Mouse (Mus musculus) neural tube, embryonic 13.5 days (tissue): ENCODE results near the gene Selenot. TPM values are rescaled to one million over a fixed set of nuclear protein-coding genes. Genes with fewer than 3 reads are reported as not detected.
"Not testable (repeated sequence)": the region's sequence is repeated elsewhere in the genome, so short reads cannot be mapped to it uniquely, and the experiment has no call there.

Source experiments
- ATAC-seq: fragments of 200-750 bp; cut with Nextera tagmentation; 2 replicates; pipeline ENCODE4 v1.8.0; 2017; ENCODE audit warnings: low read depth, mild to moderate bottlenecking, moderate TSS enrichment, moderate library complexity
- H3K27ac ChIP-seq: fragments of 300-500 bp; sonication (generic); replicated peaks from 2 replicates; pipeline ENCODE4 v1.5.1; 2015; ENCODE audit warnings: moderate library complexity, mild to moderate bottlenecking, inconsistent platforms
- H3K27me3 ChIP-seq: fragments of 300-500 bp; sonication (generic); 2 replicates; pipeline ENCODE4 v1.6.1; 2015; ENCODE audit warnings: mild to moderate bottlenecking, inconsistent platforms
- H3K36me3 ChIP-seq: fragments of 300-500 bp; sonication (generic); 2 replicates; pipeline ENCODE4 v1.6.1; 2015; ENCODE audit warnings: mild to moderate bottlenecking, inconsistent platforms
- H3K4me1 ChIP-seq: fragments of 300-500 bp; sonication (generic); replicated peaks from 2 replicates; pipeline ENCODE4 v1.6.1; 2015; ENCODE audit warnings: inconsistent platforms
- H3K4me2 ChIP-seq: fragments of 300-500 bp; sonication (generic); 2 replicates; pipeline ENCODE4 v1.6.1; 2015; ENCODE audit warnings: inconsistent platforms, mild to moderate bottlenecking, moderate library complexity
- H3K4me3 ChIP-seq: fragments of 300-500 bp; sonication (generic); 2 replicates; pipeline ENCODE4 v1.5.1; 2015; ENCODE audit warnings: mild to moderate bottlenecking, inconsistent platforms
- H3K9ac ChIP-seq: fragments of 300-500 bp; sonication (generic); 2 replicates; pipeline ENCODE4 v1.6.1; 2015; ENCODE audit warnings: moderate library complexity, mild to moderate bottlenecking, inconsistent platforms
- H3K9me3 ChIP-seq: fragments of 300-500 bp; sonication (generic); 2 replicates; pipeline ENCODE4 v1.6.1; 2016; ENCODE audit warnings: inconsistent platforms
- WGBS: fragments of 180-500 bp; shearing (Covaris S2); methylation state at CpG from one replicate; pipeline ENCODE4 v1.1.7; 2015; 5-methylcytosine and 5-hydroxymethylcytosine counted together
- polyA plus RNA-seq: library from polyadenylated mRNA; unstranded; fragments of >200 nt; fragmentation: Nextera tagmentation; extraction: Ambion mirVana; gene quantifications from 2 replicates; pipeline ENCODE4 v1.2.1, GENCODE M21; 2015

The Selenot gene
- polyA plus RNA-seq, 1 experiment from 2014 or later: 21.5 TPM

DNA sequence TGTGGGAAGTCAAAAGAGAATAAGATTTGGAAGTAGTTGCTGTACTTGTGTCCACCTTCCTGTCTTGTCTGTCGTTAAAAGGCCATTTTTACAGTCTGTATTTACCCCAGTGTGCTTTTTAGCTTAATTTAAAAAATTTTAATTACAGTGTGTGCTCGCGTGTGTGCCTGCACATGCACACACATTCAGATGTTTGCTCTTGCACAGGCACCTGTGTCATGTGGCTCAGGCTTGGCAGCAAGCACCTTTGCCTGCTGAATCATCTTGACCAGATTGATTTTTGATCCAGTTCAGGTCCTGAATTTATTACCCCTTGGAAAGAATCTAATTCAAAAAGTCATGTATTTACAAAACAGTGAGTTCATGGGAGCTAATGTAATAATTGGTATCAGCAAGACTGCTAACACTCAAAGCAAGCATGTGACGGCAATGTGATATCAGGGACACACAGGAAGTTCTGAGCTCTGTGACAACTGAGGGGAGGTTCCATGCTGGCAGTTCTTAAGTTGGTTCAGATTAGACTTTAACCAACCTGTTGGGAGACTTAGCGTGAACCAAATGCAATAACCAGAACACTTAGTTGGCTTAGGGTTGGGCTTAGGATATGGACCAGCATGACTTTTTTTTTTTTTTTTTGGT, 6.5 kb downstream of the Selenot start:
- 86% methylated on average over 5 of the region's 5 CpGs for WGBS
- Histone ChIP-seq H3K27ac (no peak overlapping the region), H3K4me1 (peaks cover 31% of the 10 kb centered on the region), H3K27me3 (no peaks in the 10 kb centered on the region), H3K4me2 (no peak overlapping the region), H3K4me3 (no peak overlapping the region), H3K9ac (no peak overlapping the region), H3K36me3 (peaks cover 28% of the 10 kb centered on the region), H3K9me3 (no peaks in the 10 kb centered on the region)
- no peak for ATAC-seq

DNA sequence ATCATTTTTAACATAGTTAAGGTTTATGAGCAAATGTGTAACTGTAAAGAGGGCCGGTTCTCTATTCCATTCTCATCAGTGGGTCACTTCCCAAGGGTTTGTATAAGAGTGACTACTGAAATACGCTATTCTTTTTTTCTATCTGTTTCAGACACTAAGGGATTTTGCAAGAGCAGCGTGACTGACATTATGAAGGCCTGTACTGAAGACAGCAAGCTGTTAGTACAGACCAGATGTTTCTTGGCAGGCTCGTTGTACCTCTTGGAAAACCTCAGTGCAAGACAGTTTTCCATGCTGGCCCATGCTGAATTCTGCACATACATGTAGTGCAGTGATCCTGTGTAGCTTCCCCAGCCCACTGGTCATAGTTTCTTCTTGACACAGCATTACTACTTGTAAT, 14.1 kb downstream of the Selenot start:
- not testable (repeated sequence) for H3K27me3 ChIP-seq, H3K4me1 ChIP-seq, H3K4me3 ChIP-seq, H3K27ac ChIP-seq, H3K9me3 ChIP-seq, H3K4me2 ChIP-seq, ATAC-seq, H3K9ac ChIP-seq
- WGBS: 93% methylated on average over 4 of the region's 4 CpGs
- peaks cover 61% of the 10 kb centered on the region for H3K36me3 ChIP-seq

DNA sequence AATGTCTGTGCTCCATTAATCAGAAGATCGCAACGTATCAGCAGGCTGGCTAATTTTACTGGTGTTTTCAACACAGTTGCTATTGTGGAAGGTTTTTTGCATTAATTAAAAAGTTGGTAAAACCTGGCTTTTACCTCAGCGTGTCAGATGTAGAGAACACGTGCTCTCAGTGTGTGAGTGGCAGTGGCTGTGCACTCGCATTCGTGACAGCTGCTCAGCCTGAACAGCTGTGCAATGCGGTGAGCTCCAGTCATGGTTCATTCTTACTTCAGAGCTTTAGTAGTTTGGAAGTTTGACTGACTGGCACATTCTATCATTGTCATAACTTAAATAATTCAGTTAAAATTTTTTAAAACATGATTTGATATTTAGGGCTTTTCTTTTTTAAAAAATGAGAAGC, 16.2 kb downstream of the Selenot start:
- not testable (repeated sequence) for H3K4me3 ChIP-seq, H3K27me3 ChIP-seq, H3K9me3 ChIP-seq, H3K4me1 ChIP-seq, H3K4me2 ChIP-seq, H3K9ac ChIP-seq, H3K27ac ChIP-seq, ATAC-seq
- WGBS: 77% methylated on average over 7 of the region's 7 CpGs
- peaks cover 50% of the 10 kb centered on the region for H3K36me3 ChIP-seq

DNA sequence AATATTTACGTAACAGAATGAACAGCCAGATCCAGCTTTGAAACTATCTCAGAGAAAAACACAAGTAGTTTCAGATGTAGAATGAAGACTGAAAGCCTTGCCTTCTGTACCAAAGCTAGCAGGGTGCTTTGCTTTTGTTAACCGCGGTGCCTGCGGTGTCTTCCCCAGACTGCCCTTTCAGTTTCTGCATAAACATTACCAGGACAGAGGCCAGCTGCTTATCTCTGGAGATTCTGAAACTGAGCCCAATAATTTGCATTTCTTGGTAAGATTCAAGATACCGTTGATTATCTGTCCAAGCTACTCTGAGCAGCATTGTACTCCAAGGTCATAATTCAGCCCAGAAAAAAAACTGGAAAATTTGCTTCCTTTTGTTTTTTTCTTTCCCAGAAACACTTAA, 17.2 kb downstream of the Selenot start:
- Histone ChIP-seq H3K4me1 (no peaks in the 10 kb centered on the region), H3K4me3 (no peak overlapping the region), H3K4me2 (no peak overlapping the region), H3K9ac (no peak overlapping the region), H3K27me3 (no peaks in the 10 kb centered on the region), H3K9me3 (no peaks in the 10 kb centered on the region), H3K27ac (no peak overlapping the region), H3K36me3 (peaks cover 53% of the 10 kb centered on the region)
- no peak for ATAC-seq
- 43% methylated on average over 5 of the region's 5 CpGs for WGBS

DNA sequence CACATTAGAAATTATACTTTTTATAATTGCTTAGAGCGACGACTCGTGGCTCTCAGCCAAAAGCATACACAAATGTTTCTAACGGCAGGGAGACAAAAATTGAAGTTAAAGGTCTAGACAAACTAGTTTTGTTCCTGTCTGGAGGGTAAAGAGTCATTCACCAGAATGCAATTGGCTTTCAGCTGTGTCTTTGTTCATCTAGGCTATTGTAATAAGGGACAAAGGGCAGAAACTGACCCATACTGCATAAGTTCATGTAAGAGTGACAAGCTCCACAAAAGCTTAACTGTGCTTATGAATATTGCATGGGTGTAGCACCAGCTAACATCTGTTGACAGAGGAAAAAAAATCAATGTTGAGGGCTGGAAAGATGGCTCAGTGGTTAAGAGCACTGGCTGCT, 32.1 kb downstream of the Selenot start:
- WGBS: 34% methylated on average over 4 of the region's 4 CpGs
- Histone ChIP-seq H3K9ac (no peak overlapping the region), H3K27me3 (no peaks in the 10 kb centered on the region), H3K4me2 (no peak overlapping the region), H3K27ac (no peak overlapping the region), H3K4me1 (no peaks in the 10 kb centered on the region), H3K4me3 (no peak overlapping the region), H3K36me3 (no peaks in the 10 kb centered on the region), H3K9me3 (no peaks in the 10 kb centered on the region)
- ATAC-seq: no peak

DNA sequence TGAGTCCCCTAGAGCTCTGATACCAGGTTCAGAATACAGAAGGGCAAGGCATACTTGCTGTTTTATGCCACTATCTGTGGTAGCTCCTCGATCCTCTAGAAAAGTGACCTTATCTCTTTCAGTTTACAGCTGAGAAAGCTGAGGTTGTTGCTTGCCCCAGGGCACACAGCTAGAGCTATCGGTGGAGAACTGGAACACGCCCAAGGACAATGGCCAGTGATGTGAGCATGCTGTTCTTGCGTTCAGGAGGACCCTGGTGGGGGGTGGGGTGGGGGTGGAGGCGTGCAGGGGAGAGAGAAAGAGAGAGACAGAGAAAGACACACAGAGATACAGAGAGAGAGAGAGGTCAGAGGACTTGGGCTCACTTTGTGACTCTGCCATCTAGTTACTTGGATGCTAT, 33.5 kb downstream of the Selenot start:
- Histone ChIP-seq H3K9me3 (no peaks in the 10 kb centered on the region), H3K4me3 (no peak overlapping the region), H3K9ac (no peak overlapping the region), H3K27ac (no peak overlapping the region), H3K4me2 (no peak overlapping the region), H3K36me3 (no peaks in the 10 kb centered on the region), H3K27me3 (no peaks in the 10 kb centered on the region), H3K4me1 (no peaks in the 10 kb centered on the region)
- 85% methylated on average over 5 of the region's 5 CpGs for WGBS
- no peak for ATAC-seq

DNA sequence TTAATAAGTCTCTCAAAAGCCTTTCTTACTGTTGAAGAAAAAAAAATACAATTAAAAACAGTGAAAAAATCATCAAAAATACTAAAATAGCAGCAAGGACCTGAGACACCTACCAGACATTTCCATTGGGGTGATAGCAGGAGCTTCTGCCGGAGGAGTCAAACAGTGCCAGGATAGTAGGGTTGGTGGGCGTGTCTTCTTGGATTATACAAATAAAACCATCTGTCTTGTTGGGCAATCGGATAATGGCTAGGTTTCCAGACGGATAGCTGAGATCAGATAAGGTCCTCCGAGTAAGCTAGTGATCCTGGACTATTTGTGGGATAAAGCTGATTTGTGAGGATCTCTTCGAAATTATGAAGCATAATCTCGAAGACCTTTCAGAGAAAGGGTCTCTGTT, 44.6 kb downstream of the Selenot start:
- Histone ChIP-seq H3K4me2 (no peak overlapping the region), H3K4me1 (no peaks in the 10 kb centered on the region), H3K36me3 (no peaks in the 10 kb centered on the region), H3K9me3 (no peaks in the 10 kb centered on the region), H3K27ac (no peak overlapping the region), H3K27me3 (no peaks in the 10 kb centered on the region), H3K9ac (no peak overlapping the region), H3K4me3 (no peak overlapping the region)
- no peak for ATAC-seq
- 78% methylated on average over 7 of the region's 7 CpGs for WGBS

DNA sequence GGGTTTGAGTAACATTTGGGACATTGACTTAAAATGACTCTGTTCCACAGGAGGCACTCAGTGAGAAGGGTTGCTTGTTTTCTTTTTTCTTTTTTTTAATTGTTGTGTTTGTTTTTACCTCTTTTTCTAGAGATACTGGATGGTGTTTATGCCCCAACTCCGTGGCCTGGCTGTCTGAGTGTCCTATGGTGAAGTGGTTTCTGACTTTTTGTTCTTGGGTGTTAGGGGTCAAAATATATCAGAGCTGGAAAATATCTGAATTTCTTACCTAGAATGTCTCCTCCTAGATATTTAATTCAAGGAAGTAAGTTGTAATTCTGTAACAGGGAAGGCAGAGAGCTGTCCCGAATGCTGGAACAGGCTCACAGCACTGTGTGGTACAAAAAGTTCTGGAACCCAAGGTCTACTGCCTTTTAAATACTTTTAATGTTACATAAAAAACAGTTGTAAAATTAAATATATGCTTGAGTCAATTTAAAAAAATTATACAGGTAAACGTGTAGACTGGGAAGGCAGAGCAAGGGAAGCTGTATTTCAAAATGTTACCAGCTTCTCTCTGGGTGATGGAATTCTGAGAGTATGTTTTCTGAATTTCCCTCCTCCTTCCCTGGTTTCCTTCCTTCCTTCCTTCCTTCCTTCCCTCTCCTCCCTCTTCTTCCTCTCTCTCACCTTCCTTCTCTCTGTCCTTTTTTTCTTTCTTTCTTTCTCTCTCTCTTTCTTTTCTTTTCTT, 46.4 kb downstream of the Selenot start:
- no peaks in the 10 kb centered on the region for H3K36me3 ChIP-seq
- ATAC-seq: no peak
- H3K9ac ChIP-seq: no peak overlapping the region
- H3K4me1 ChIP-seq: no peaks in the 10 kb centered on the region
- no peaks in the 10 kb centered on the region for H3K9me3 ChIP-seq
- H3K4me3 ChIP-seq: no peak overlapping the region
- 79% methylated on average over 3 of the region's 3 CpGs for WGBS
- no peak overlapping the region for H3K27ac ChIP-seq
- H3K4me2 ChIP-seq: no peak overlapping the region
- H3K27me3 ChIP-seq: no peaks in the 10 kb centered on the region

DNA sequence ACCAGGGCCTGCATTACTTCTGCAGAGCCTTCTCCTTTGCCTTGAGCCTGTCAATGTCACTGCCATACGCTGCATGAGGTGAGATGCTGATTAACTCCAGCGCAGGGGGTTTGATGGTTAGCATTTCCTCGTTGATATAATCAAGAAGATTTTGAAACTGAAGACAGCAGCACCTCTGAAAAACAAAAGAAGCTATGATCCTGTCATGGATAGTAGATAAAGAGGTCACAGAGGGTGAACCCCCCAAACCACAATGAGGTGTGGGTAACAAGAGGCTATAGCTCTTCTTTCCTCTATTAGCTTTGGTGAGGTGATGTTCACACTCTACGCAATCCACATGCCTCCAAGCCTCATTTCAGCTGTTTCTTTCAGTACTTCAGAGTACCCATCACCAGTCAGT, 48.5 kb downstream of the Selenot start:
- Histone ChIP-seq H3K4me2 (no peak overlapping the region), H3K4me3 (no peak overlapping the region), H3K9ac (no peak overlapping the region), H3K27me3 (no peaks in the 10 kb centered on the region), H3K4me1 (no peaks in the 10 kb centered on the region), H3K9me3 (no peaks in the 10 kb centered on the region), H3K36me3 (no peaks in the 10 kb centered on the region), H3K27ac (no peak overlapping the region)
- WGBS: 88% methylated on average over 4 of the region's 4 CpGs
- no peak for ATAC-seq

DNA sequence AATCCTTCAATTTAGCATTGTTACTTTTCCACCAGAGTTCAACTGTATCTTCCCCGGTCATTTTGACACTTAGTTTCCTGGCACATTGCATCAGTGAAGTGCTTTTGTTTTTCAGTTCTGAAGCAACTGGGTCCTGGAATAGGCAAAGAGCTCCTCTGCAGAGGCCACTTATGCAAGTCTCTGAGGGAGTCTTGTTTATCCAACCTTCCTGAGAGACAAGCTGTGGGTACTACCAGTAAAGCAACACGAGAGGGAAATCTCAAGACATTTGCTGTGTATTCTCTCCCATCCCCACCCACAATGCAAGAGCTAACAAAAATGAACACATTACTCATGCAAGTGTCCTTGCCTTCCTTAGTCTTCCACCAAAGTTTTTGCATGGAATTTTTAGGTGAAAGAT, 55.3 kb downstream of the Selenot start:
- no peaks in the 10 kb centered on the region for H3K9me3 ChIP-seq
- H3K4me1 ChIP-seq: peaks cover 7% of the 10 kb centered on the region
- ATAC-seq: no peak
- H3K4me3 ChIP-seq: no peak overlapping the region
- 79% methylated on average over 2 of the region's 2 CpGs for WGBS
- no peak overlapping the region for H3K9ac ChIP-seq
- H3K27me3 ChIP-seq: no peaks in the 10 kb centered on the region
- no peak overlapping the region for H3K4me2 ChIP-seq
- no peak overlapping the region for H3K27ac ChIP-seq
- H3K36me3 ChIP-seq: no peaks in the 10 kb centered on the region

DNA sequence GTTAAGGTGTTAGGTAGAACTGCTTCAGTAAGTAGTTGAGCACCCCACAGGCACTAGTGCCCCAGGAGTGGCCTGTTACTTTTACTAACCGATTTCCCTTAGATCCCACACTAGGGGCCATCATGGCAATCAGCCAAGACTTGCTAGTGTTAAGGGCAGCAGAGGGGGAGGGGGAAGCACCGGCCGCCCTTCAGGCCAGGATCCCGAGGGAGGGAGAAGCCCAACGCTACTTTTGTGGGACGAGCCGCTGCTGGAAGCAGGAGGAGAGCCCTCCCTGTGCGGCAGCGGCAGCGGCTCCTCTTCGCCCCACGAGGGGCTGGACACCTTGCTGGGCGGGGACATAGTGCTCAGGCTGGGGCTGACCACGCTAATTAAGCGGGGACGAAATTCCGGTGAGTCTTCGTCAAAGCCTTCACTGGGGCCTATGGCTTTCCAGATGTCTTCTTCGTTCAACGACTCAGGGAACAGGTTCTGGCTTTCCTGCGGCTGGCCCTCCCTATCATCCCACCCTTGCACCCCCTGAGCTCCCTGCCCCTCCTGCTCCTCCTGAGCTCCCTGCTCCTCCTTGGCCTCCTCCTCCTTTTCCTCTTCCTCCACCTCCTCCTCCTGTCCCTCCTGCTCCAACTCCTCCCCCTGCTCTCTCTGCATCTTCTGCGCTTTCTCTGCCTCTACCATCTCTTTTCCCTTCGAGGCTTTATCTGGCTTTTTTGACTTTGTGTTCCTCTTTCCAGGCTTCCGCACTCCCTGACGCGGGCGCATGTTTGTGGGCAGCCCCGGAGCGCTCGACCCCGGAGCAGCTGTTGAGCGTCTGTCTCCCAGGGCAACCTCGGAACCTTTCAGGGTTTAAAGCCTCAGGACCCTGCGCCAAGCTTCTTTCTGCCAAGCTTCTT, 60.2 kb downstream of the Selenot start, which contains the start of gene Erich6:
Gene Erich6 (minus strand): TSS at position 802 of the 890 bp plus-strand sequence.
- Histone ChIP-seq H3K27ac (no peak within 1 kb of the TSS; the same call in 1 of the 2 replicates), H3K27me3 (no peaks in the 10 kb centered on the region), H3K4me2 (peak within 1 kb of the TSS; percentile 92), H3K9ac (peak within 1 kb of the TSS; percentile 69), H3K4me1 (peaks cover 8% of the 10 kb centered on the region), H3K9me3 (no peaks in the 10 kb centered on the region), H3K36me3 (no peaks in the 10 kb centered on the region), H3K4me3 (peak within 1 kb of the TSS; percentile 48)
- peak; percentile 90 for ATAC-seq
- under 1% methylated on average over 34 of the region's 34 CpGs for WGBS
